Mouse (Mus musculus): ENCODE data around the gene Slc28a3. TPM values are rescaled to one million over a fixed set of nuclear protein-coding genes. Genes with fewer than 3 reads are reported as not detected.

Gene Slc28a3
- total RNA-seq, 2 experiments from 2014 or later: not detected

- intact Hi-C loops (cut with DNase I): no loop called here
- no peak for DNase-seq (ENCODE audit: extremely low spot score in 1 of 2, low spot score in 2 of 2)
Measured at GRCm38 (mm10) chr13:58536466-58537231, 74.0 kb downstream of the Slc28a3 start.

GRCm38 (mm10) chr13:58535321-58535720 is 75.4 kb downstream of the Slc28a3 start:
- no peak for DNase-seq (ENCODE audit: extremely low spot score in 1 of 2, low spot score in 2 of 2)
- intact Hi-C loops (cut with DNase I): no loop called here

GRCm38 (mm10) chr13:58534861-58535260 is 75.8 kb downstream of the Slc28a3 start:
- intact Hi-C loops (cut with DNase I): no loop called here
- DNase-seq (ENCODE audit: extremely low spot score in 1 of 2, low spot score in 2 of 2): no peak

GRCm38 (mm10) chr13:58534216-58534841 is 76.3 kb downstream of the Slc28a3 start:
- intact Hi-C loops (cut with DNase I): no loop called here
- no peak for DNase-seq (ENCODE audit: extremely low spot score in 1 of 2, low spot score in 2 of 2)

- no peak for DNase-seq (ENCODE audit: extremely low spot score in 1 of 2, low spot score in 2 of 2)
- intact Hi-C loops (cut with DNase I): no loop called here
Measured at GRCm38 (mm10) chr13:58524581-58524980, 86.1 kb downstream of the Slc28a3 start.

GRCm38 (mm10) chr13:58523761-58524117 is 86.9 kb downstream of the Slc28a3 start:
- intact Hi-C loops (cut with DNase I): no loop called here
- DNase-seq (ENCODE audit: extremely low spot score in 1 of 2, low spot score in 2 of 2): no peak

GRCm38 (mm10) chr13:58523011-58523760 is 87.5 kb downstream of the Slc28a3 start:
- no peak for DNase-seq (ENCODE audit: extremely low spot score in 1 of 2, low spot score in 2 of 2)
- intact Hi-C loops (cut with DNase I): no loop called here

GRCm38 (mm10) chr13:58521331-58522030 is 89.2 kb downstream of the Slc28a3 start:
- DNase-seq (ENCODE audit: extremely low spot score in 1 of 2, low spot score in 2 of 2): no peak
- intact Hi-C loops (cut with DNase I): no loop called here

- intact Hi-C loops (cut with DNase I): no loop called here
- DNase-seq (ENCODE audit: extremely low spot score in 1 of 2, low spot score in 2 of 2): no peak
Measured at GRCm38 (mm10) chr13:58520580-58521330, 89.9 kb downstream of the Slc28a3 start.

- no peak for DNase-seq (ENCODE audit: extremely low spot score in 1 of 2, low spot score in 2 of 2)
- intact Hi-C loops (cut with DNase I): no loop called here
Measured at GRCm38 (mm10) chr13:58520028-58520427, 90.6 kb downstream of the Slc28a3 start.

- intact Hi-C loops (cut with DNase I): no loop called here
- DNase-seq (ENCODE audit: extremely low spot score in 1 of 2, low spot score in 2 of 2): no peak
Measured at GRCm38 (mm10) chr13:58516277-58516676, 94.4 kb downstream of the Slc28a3 start.

GRCm38 (mm10) chr13:58515635-58516034 is 95.0 kb downstream of the Slc28a3 start:
- intact Hi-C loops (cut with DNase I): no loop called here
- DNase-seq (ENCODE audit: extremely low spot score in 1 of 2, low spot score in 2 of 2): no peak

GRCm38 (mm10) chr13:58514147-58514727 is 96.4 kb downstream of the Slc28a3 start:
- intact Hi-C loops (cut with DNase I): no loop called here
- DNase-seq (ENCODE audit: extremely low spot score in 1 of 2, low spot score in 2 of 2): no peak

GRCm38 (mm10) chr13:58511926-58512325 is 98.8 kb downstream of the Slc28a3 start:
- DNase-seq (ENCODE audit: extremely low spot score in 1 of 2, low spot score in 2 of 2): no peak
- intact Hi-C loops (cut with DNase I): no loop called here

GRCm38 (mm10) chr13:58511248-58511647 is 99.4 kb downstream of the Slc28a3 start:
- no peak for DNase-seq (ENCODE audit: extremely low spot score in 1 of 2, low spot score in 2 of 2)
- intact Hi-C loops (cut with DNase I): no loop called here

- DNase-seq (ENCODE audit: extremely low spot score in 1 of 2, low spot score in 2 of 2): no peak
- intact Hi-C loops (cut with DNase I): no loop called here
Measured at GRCm38 (mm10) chr13:58509241-58509640, 101.4 kb downstream of the Slc28a3 start.

- peak in 1 of 2 experiments; percentile 37 for DNase-seq (ENCODE audit: extremely low spot score in 1 of 2, low spot score in 2 of 2)
- intact Hi-C loops (cut with DNase I): no loop called here
Measured at GRCm38 (mm10) chr13:58503610-58504009, 107.1 kb downstream of the Slc28a3 start.

GRCm38 (mm10) chr13:58497809-58498208 is 112.9 kb downstream of the Slc28a3 start:
- peak in 1 of 2 experiments; percentile 13 for DNase-seq (ENCODE audit: extremely low spot score in 1 of 2, low spot score in 2 of 2)
- intact Hi-C loops (cut with DNase I): no loop called here
